Mouse (Mus musculus): ENCODE results near the gene Olfr2. TPM values are rescaled to one million over a fixed set of nuclear protein-coding genes. Genes with fewer than 3 reads are reported as not detected.
"Not testable (repeated sequence)": the region's sequence is repeated elsewhere in the genome, so short reads cannot be mapped to it uniquely, and the experiment has no call there.

Gene Olfr2
- polyA plus RNA-seq (2015; fragmentation: Nextera tagmentation; extraction: Ambion mirVana), result not detected in 2 replicates

GRCm38 (mm10) chr7:107005972-107006371 lies at the start of gene Olfr2:
TSS of gene Olfr2 (minus strand) at chr7:107006072.
- WGBS, result 45% methylated on average over 1 of the region's 1 CpGs
- no peak within 1 kb of the TSS for H3K27ac ChIP-seq
- H3K9ac ChIP-seq, result no peak within 1 kb of the TSS
- no peaks in the 10 kb centered on the region for H3K27me3 ChIP-seq (replicated peaks)
- ATAC-seq (ENCODE audit: insufficient read depth, low FRiP score, low read depth), result no peak
- no peaks in the 10 kb centered on the region for H3K36me3 ChIP-seq
- no peak within 1 kb of the TSS for H3K4me3 ChIP-seq (replicated peaks)
- H3K9me3 ChIP-seq, result no peaks in the 10 kb centered on the region
- H3K4me1 ChIP-seq, result no peaks in the 10 kb centered on the region
- no peak within 1 kb of the TSS for H3K4me2 ChIP-seq

- Histone ChIP-seq H3K27ac (no peak overlapping the region), H3K4me3 (replicated peaks) (no peak overlapping the region), H3K9ac (no peak overlapping the region), H3K36me3 (no peaks in the 10 kb centered on the region), H3K9me3 (no peaks in the 10 kb centered on the region), H3K4me1 (no peaks in the 10 kb centered on the region), H3K27me3 (replicated peaks) (no peaks in the 10 kb centered on the region), H3K4me2 (no peak overlapping the region)
- WGBS, result 38% methylated on average over 3 of the region's 3 CpGs
- no peak for ATAC-seq (ENCODE audit: insufficient read depth, low FRiP score, low read depth)
Measured at GRCm38 (mm10) chr7:107047578-107047977, 41.7 kb upstream of the Olfr2 start.

- no peak overlapping the region for H3K27ac ChIP-seq
- H3K4me2 ChIP-seq, result no peak overlapping the region
- ATAC-seq (ENCODE audit: insufficient read depth, low FRiP score, low read depth), result no peak
- no peaks in the 10 kb centered on the region for H3K27me3 ChIP-seq (replicated peaks)
- H3K36me3 ChIP-seq, result no peaks in the 10 kb centered on the region
- H3K4me3 ChIP-seq (replicated peaks), result no peak overlapping the region
- H3K9me3 ChIP-seq, result no peaks in the 10 kb centered on the region
- 1% methylated on average over 5 of the region's 5 CpGs for WGBS
- no peaks in the 10 kb centered on the region for H3K4me1 ChIP-seq
- no peak overlapping the region for H3K9ac ChIP-seq
Measured at GRCm38 (mm10) chr7:107045833-107046232, 40.0 kb upstream of the Olfr2 start.

GRCm38 (mm10) chr7:107044407-107044806 lies 38.5 kb upstream of the Olfr2 start:
- WGBS, result 67% methylated on average over 1 of the region's 1 CpGs
- no peak overlapping the region for H3K27ac ChIP-seq
- no peak for ATAC-seq (ENCODE audit: insufficient read depth, low FRiP score, low read depth)
- H3K4me1 ChIP-seq, result no peaks in the 10 kb centered on the region
- H3K9me3 ChIP-seq, result no peaks in the 10 kb centered on the region
- H3K4me3 ChIP-seq (replicated peaks), result no peak overlapping the region
- H3K9ac ChIP-seq, result no peak overlapping the region
- H3K27me3 ChIP-seq (replicated peaks), result no peaks in the 10 kb centered on the region
- no peaks in the 10 kb centered on the region for H3K36me3 ChIP-seq
- H3K4me2 ChIP-seq, result no peak overlapping the region

- ATAC-seq (ENCODE audit: insufficient read depth, low FRiP score, low read depth), result no peak
Measured at GRCm38 (mm10) chr7:107043136-107043535, 37.3 kb upstream of the Olfr2 start.

GRCm38 (mm10) chr7:107039934-107040563 lies 34.2 kb upstream of the Olfr2 start:
- ATAC-seq (ENCODE audit: insufficient read depth, low FRiP score, low read depth), result no peak
- no peaks in the 10 kb centered on the region for H3K27me3 ChIP-seq (replicated peaks)
- H3K4me3 ChIP-seq (replicated peaks), result no peak overlapping the region
- no peak overlapping the region for H3K9ac ChIP-seq
- H3K9me3 ChIP-seq, result no peaks in the 10 kb centered on the region
- no peaks in the 10 kb centered on the region for H3K36me3 ChIP-seq
- 62% methylated on average over 2 of the region's 2 CpGs for WGBS
- H3K4me1 ChIP-seq, result no peaks in the 10 kb centered on the region
- no peak overlapping the region for H3K4me2 ChIP-seq
- H3K27ac ChIP-seq, result no peak overlapping the region

More at GRCm38 (mm10) chr7:107043136-107043535, 37.3 kb upstream of the Olfr2 start:
- Histone ChIP-seq H3K9ac (no peak overlapping the region), H3K9me3 (no peaks in the 10 kb centered on the region), H3K4me1 (no peaks in the 10 kb centered on the region), H3K27me3 (replicated peaks) (no peaks in the 10 kb centered on the region), H3K36me3 (no peaks in the 10 kb centered on the region), H3K4me2 (no peak overlapping the region), H3K4me3 (replicated peaks) (no peak overlapping the region), H3K27ac (no peak overlapping the region)
- WGBS, result 82% methylated on average over 3 of the region's 3 CpGs

- 92% methylated on average over 1 of the region's 1 CpGs for WGBS
- Histone ChIP-seq H3K4me2 (no peak within 1 kb of the TSS), H3K27ac (no peak within 1 kb of the TSS), H3K4me1 (no peaks in the 10 kb centered on the region), H3K4me3 (replicated peaks) (no peak within 1 kb of the TSS), H3K27me3 (replicated peaks) (no peaks in the 10 kb centered on the region), H3K36me3 (no peaks in the 10 kb centered on the region), H3K9ac (no peak within 1 kb of the TSS), H3K9me3 (no peaks in the 10 kb centered on the region)
- no peak for ATAC-seq (ENCODE audit: insufficient read depth, low FRiP score, low read depth)
Measured at GRCm38 (mm10) chr7:107030874-107031273, 25.0 kb upstream of the Olfr2 start, which contains the start of gene Olfr713. TSS of gene Olfr713 (plus strand) at chr7:107031174.

- Histone ChIP-seq H3K27me3 (replicated peaks) (no peaks in the 10 kb centered on the region), H3K9me3 (no peaks in the 10 kb centered on the region), H3K9ac (no peak overlapping the region), H3K4me3 (replicated peaks) (no peak overlapping the region), H3K4me2 (no peak overlapping the region), H3K4me1 (no peaks in the 10 kb centered on the region), H3K27ac (no peak overlapping the region), H3K36me3 (no peaks in the 10 kb centered on the region)
- 46% methylated on average over 3 of the region's 3 CpGs for WGBS
- no peak for ATAC-seq (ENCODE audit: insufficient read depth, low FRiP score, low read depth)
Measured at GRCm38 (mm10) chr7:107004169-107004568, 1.7 kb downstream of the Olfr2 start.

GRCm38 (mm10) chr7:107000798-107001197 lies 5.1 kb downstream of the Olfr2 start:
- no peaks in the 10 kb centered on the region for H3K27me3 ChIP-seq (replicated peaks)
- no peaks in the 10 kb centered on the region for H3K36me3 ChIP-seq
- no peak overlapping the region for H3K4me3 ChIP-seq (replicated peaks)
- no peak for ATAC-seq (ENCODE audit: insufficient read depth, low FRiP score, low read depth)
- no peak overlapping the region for H3K4me2 ChIP-seq
- no peak overlapping the region for H3K27ac ChIP-seq
- no peak overlapping the region for H3K9ac ChIP-seq
- H3K9me3 ChIP-seq, result no peaks in the 10 kb centered on the region
- H3K4me1 ChIP-seq, result no peaks in the 10 kb centered on the region
- 86% methylated on average over 7 of the region's 7 CpGs for WGBS

GRCm38 (mm10) chr7:106985236-106985635 lies 20.6 kb downstream of the Olfr2 start:
- H3K4me1 ChIP-seq, result no peaks in the 10 kb centered on the region
- ATAC-seq (ENCODE audit: insufficient read depth, low FRiP score, low read depth), result no peak
- 86% methylated on average over 3 of the region's 3 CpGs for WGBS
- H3K9me3 ChIP-seq, result no peaks in the 10 kb centered on the region
- no peak overlapping the region for H3K9ac ChIP-seq
- no peak overlapping the region for H3K27ac ChIP-seq
- H3K27me3 ChIP-seq (replicated peaks), result no peaks in the 10 kb centered on the region
- H3K4me2 ChIP-seq, result no peak overlapping the region
- no peaks in the 10 kb centered on the region for H3K36me3 ChIP-seq
- no peak overlapping the region for H3K4me3 ChIP-seq (replicated peaks)

GRCm38 (mm10) chr7:106975353-106975752 lies 30.5 kb downstream of the Olfr2 start, which contains the start of gene Olfr711:
TSS of gene Olfr711 (minus strand) at chr7:106975453.
- no peaks in the 10 kb centered on the region for H3K4me1 ChIP-seq
- H3K9me3 ChIP-seq, result no peaks in the 10 kb centered on the region

GRCm38 (mm10) chr7:106967503-106967902 lies 38.4 kb downstream of the Olfr2 start:
- not testable (repeated sequence) for H3K27me3 ChIP-seq (replicated peaks); ATAC-seq (ENCODE audit: insufficient read depth, low FRiP score, low read depth); H3K9ac ChIP-seq; H3K27ac ChIP-seq; H3K36me3 ChIP-seq; H3K4me3 ChIP-seq (replicated peaks); H3K9me3 ChIP-seq; H3K4me1 ChIP-seq; H3K4me2 ChIP-seq

More at GRCm38 (mm10) chr7:106975353-106975752, 30.5 kb downstream of the Olfr2 start, which contains the start of gene Olfr711:
- H3K4me3 ChIP-seq (replicated peaks), result no peak within 1 kb of the TSS
- WGBS, result 50% methylated on average over 1 of the region's 1 CpGs
- no peaks in the 10 kb centered on the region for H3K27me3 ChIP-seq (replicated peaks)
- H3K36me3 ChIP-seq, result no peaks in the 10 kb centered on the region
- H3K4me2 ChIP-seq, result no peak within 1 kb of the TSS
- H3K9ac ChIP-seq, result no peak within 1 kb of the TSS
- no peak for ATAC-seq (ENCODE audit: insufficient read depth, low FRiP score, low read depth)
- no peak within 1 kb of the TSS for H3K27ac ChIP-seq

GRCm38 (mm10) chr7:106963837-106964236 lies 42.0 kb downstream of the Olfr2 start, which contains the start of gene Olfr6:
TSS of gene Olfr6 (minus strand) at chr7:106963937.
- H3K27me3 ChIP-seq (replicated peaks), result no peaks in the 10 kb centered on the region
- no peak within 1 kb of the TSS for H3K9ac ChIP-seq
- no peaks in the 10 kb centered on the region for H3K9me3 ChIP-seq
- ATAC-seq (ENCODE audit: insufficient read depth, low FRiP score, low read depth), result no peak
- WGBS, result 76% methylated on average over 1 of the region's 1 CpGs
- no peaks in the 10 kb centered on the region for H3K4me1 ChIP-seq
- H3K4me2 ChIP-seq, result no peak within 1 kb of the TSS
- no peak within 1 kb of the TSS for H3K27ac ChIP-seq
- no peaks in the 10 kb centered on the region for H3K36me3 ChIP-seq
- H3K4me3 ChIP-seq (replicated peaks), result no peak within 1 kb of the TSS

All from stomach, embryonic 15.5 days (tissue).